Mouse (Mus musculus): ENCODE results near the gene Ddx5.
"Not testable (repeated sequence)": the region's sequence is repeated elsewhere in the genome, so short reads cannot be mapped to it uniquely, and the experiment has no call there.

Gene Ddx5

GRCm38 (mm10) chr11:106789649-106790048, 664 bp upstream of the Ddx5 start:
- DNase-seq (ENCODE audit: low spot score): no peak

DNA sequence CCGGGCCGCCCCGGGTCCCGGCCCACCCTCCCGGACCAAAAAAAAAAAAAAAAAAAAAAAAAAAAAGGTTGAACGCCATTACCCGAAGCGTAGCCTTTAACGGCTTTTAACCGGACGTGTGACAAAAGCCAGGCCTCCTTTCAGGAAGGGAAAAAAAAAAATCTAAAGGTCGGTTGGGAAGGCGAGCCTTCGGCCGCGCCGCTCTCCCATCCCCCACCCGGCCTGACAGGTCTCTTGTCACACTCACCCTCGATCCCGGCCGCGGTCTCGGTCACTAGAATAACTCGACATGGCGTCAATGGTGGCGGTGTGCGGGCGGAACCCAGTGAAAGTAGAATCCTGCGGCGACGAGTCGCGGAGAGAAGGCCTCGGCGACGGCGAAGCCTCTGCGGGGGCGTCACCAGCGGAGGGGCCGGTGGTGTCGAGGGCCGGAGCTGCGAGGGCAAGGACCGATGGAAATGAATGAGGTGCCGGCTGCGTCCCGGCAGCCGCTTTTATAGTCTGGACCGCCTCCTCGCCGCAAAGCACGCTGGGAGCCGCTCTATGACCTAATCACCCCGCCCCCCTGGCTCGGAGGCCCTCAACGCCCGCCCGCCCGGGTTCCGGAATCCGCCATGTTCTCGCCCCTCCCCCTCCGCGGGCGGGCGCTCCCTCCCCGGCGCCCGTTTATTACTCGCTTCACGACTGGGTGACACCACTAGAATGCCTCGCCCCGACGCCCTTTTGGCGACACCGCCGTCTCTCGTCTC, 785 bp downstream of the Ddx5 start:
- peak; percentile 99 for DNase-seq (ENCODE audit: low spot score)

GRCm38 (mm10) chr11:106787131-106788025, 1.6 kb downstream of the Ddx5 start:
- DNase-seq (ENCODE audit: low spot score): peak; percentile 83

DNA sequence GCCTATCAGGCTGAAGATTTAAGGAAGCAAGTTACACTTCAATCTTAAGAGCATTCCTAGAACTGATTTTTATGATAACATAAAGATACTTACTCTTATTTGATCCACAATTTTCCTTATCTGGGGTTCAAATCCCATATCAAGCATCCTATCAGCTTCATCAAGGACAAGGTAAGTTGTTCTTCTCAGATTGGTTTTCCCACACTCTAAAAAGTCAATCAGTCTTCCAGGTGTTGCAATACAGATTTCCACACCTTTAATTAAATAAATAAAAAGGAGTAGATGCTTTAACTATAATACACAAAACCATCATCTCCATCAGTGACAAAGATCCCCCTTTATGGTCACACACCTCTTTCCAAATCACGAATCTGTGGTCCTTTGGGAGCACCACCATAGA, 3.9 kb downstream of the Ddx5 start:
- no peak for DNase-seq (ENCODE audit: low spot score)

DNA sequence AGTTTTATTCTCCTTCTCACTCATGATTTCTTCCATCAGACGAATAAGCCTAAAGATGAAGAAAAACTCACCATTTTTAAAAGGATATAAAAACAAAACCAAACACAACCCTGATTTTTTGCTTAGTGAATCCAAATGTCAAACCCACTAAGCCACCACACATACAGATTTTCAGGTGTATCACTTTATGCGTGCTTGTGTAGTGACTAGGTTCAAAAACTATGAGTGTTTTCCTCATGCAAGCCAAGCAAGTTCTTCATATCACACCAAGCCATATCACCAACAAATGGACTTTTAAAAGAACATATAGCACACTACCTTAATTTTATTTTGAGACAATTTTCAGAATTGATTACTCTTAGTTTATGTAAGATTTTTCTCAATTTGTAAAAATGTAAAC, 4.5 kb downstream of the Ddx5 start:
- no peak for DNase-seq (ENCODE audit: low spot score)

- no peak for DNase-seq (ENCODE audit: low spot score)
Measured at GRCm38 (mm10) chr11:106782841-106783764, 5.9 kb downstream of the Ddx5 start.

DNA sequence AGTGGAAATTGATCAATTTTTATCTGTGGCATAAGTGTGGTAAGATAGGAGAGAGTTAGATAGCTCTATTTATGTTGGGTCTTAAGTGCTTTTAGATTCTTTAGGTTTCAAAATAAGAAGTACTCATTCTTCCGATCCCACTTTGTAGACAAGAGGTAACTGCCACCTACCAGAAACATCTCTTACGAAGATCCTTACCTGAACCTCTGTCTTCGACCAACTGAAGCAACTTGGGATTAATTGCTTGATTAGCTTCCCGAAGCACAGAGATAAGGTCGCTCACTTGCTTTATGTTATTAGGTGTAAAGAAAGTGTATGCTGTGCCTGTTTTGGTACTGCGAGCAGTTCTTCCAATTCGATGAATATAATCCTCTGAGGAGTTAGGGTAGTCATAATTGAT, 6.7 kb downstream of the Ddx5 start:
- DNase-seq (ENCODE audit: low spot score): not testable (repeated sequence)

DNA sequence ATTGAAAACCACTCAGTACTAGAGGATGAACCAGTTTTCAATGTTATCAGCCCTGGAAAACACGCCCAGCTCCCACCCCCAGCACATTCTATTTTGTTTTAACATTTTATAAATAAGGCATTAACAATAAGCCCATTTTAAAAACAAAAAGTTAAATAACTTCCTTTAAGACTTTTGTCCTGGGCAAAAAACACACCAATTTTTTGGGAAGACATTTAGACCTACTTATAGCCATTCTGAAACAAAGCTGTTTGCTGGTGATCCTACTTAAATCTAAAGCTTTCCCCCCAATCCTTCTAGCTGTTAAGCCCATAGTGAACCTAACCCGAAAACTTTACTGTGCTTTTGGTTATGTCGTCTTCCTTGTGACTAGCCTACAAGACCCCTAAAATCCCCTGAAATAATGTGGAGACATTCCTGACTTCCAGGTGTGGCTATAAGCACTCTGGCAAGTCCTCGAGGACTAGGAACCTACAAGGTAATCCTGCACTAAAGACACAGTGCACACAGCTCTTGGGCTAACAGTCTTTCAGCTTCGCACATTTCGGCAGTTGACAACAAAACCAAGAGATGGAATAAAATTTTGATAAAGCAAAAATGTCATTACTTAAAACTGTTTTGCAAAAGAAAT, 8.3 kb downstream of the Ddx5 start:
- no peak for DNase-seq (ENCODE audit: low spot score)

GRCm38 (mm10) chr11:106780089-106780425, 8.9 kb downstream of the Ddx5 start:
- no peak for DNase-seq (ENCODE audit: low spot score)

GRCm38 (mm10) chr11:106779388-106780088, 9.4 kb downstream of the Ddx5 start, which contains the start of gene Polg2:
Gene Polg2, minus strand, starts transcription at chr11:106779537.
- DNase-seq (ENCODE audit: low spot score): peak; percentile 86

- DNase-seq (ENCODE audit: low spot score): no peak
Measured at GRCm38 (mm10) chr11:106778589-106779387, 10.2 kb downstream of the Ddx5 start.

- DNase-seq (ENCODE audit: low spot score): no peak
Measured at GRCm38 (mm10) chr11:106778132-106778531, 10.9 kb downstream of the Ddx5 start.

- DNase-seq (ENCODE audit: low spot score): no peak
Measured at GRCm38 (mm10) chr11:106777395-106777794, 11.6 kb downstream of the Ddx5 start.

GRCm38 (mm10) chr11:106776960-106777359, 12.0 kb downstream of the Ddx5 start:
- no peak for DNase-seq (ENCODE audit: low spot score)

DNA sequence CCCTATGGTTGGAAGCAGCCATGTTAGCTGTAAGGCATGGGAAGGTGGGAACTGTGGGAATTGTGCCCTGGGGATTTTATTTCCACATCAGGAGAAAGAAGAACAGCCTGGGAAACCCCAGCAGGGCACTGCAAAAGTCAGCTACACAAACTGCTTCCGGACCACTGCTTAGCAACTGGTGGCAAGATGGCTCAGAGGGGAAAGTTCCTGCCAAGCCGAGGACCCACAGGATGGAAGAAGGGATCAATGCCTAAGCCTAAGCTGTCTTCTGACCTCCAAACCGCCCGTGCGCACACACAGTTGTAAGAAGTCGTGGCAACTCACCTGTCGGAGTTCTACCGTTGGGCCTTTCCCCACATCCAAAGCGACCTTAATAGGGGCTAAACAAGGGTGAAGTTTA, 15.9 kb downstream of the Ddx5 start:
- DNase-seq (ENCODE audit: low spot score): no peak

GRCm38 (mm10) chr11:106770195-106770974, 18.6 kb downstream of the Ddx5 start:
- DNase-seq (ENCODE audit: low spot score): no peak

GRCm38 (mm10) chr11:106767516-106767915, 21.5 kb downstream of the Ddx5 start:
- DNase-seq (ENCODE audit: low spot score): no peak

- no peak for DNase-seq (ENCODE audit: low spot score)
Measured at GRCm38 (mm10) chr11:106766611-106767162, 22.3 kb downstream of the Ddx5 start.

GRCm38 (mm10) chr11:106762800-106763185, 26.2 kb downstream of the Ddx5 start:
- no peak for DNase-seq (ENCODE audit: low spot score)
